Mouse (Mus musculus): Measurements from ENCODE around the gene Macc1. TPM values are rescaled to one million over a fixed set of nuclear protein-coding genes. Genes with fewer than 3 reads are reported as not detected.
"Not testable (repeated sequence)": the region's sequence is repeated elsewhere in the genome, so short reads cannot be mapped to it uniquely, and the experiment has no call there.

The Macc1 gene
- total and polyA plus RNA-seq, 3 experiments = not detected

DNA sequence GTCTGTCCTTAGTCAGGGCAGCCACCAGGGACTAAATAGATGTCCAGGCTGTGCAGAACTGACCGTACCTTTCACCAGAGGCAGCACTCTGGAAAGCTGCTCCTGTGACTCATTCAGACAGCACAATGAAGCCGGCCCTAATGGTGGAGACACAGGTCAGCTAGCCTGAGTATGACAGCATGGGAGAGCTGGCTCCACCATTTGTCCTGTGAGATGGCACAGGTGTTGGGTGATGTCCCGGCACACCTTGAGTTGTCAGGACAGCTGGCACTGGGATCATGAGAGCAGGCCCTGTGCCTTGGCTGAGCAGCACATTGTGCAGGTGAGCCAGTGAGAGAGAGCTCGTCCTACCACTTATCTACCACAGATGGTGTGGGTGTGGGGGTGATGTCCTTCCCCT is 16.6 kb downstream of the Macc1 start:
- no peaks in the 10 kb centered on the region for H3K79me2 ChIP-seq (replicated peaks; ENCODE audit: control insufficient read depth, insufficient read depth, low read length)
- no peak overlapping the region for H3K27ac ChIP-seq
- 76% methylated on average over 4 of the region's 4 CpGs for WGBS
- no peak for DNase-seq
- no peak overlapping the region for H3K9ac ChIP-seq (ENCODE audit: low read depth, low read length)
- intact Hi-C loops (cut with DNase I) = no loop called here
- no peak overlapping the region for H3K4me3 ChIP-seq
- no peaks in the 10 kb centered on the region for H3K27me3 ChIP-seq (ENCODE audit: control insufficient read depth, insufficient read depth, low read length)
- TF ChIP-seq EP300 (IDR thresholded peaks at IDR 0.05; ENCODE audit: insufficient read depth, low read depth, low read length) (no peak), CTCF (IDR thresholded peaks at IDR 0.05) (no peak), POLR2A (IDR thresholded peaks at IDR 0.05; ENCODE audit: insufficient read depth, low read depth, low read length) (no peak)
- no peaks in the 10 kb centered on the region; the same call in 1 of the 2 replicates for H3K36me3 ChIP-seq (ENCODE audit: control insufficient read depth, insufficient read depth, low read length)
- no peaks in the 10 kb centered on the region for H3K4me1 ChIP-seq (ENCODE audit: control insufficient read depth, insufficient read depth, low read length)

DNA sequence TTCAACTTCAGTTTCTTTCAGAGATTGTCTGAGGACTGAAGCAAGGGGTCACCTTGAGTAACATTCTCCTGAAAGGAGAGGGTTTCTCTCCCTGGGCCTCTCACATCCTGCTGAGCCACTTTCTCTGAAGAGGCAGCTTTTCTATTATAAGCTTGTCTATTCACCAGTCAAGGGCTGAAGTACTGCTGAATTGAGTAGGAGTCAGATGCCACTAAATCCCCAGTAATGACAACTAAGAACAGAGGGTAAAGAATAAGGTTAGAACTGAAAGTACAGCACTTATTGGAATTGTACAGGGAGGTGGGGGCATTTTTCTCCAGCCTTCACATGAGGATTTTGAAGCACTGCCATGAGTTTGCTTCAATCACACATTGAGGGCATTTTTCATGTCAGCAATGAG is 19.3 kb downstream of the Macc1 start:
- H3K36me3 ChIP-seq (ENCODE audit: control insufficient read depth, insufficient read depth, low read length) = no peaks in the 10 kb centered on the region; the same call in 1 of the 2 replicates
- H3K79me2 ChIP-seq (replicated peaks; ENCODE audit: control insufficient read depth, insufficient read depth, low read length) = no peaks in the 10 kb centered on the region
- H3K9ac ChIP-seq (ENCODE audit: low read depth, low read length) = no peak overlapping the region
- no peak overlapping the region for H3K27ac ChIP-seq
- TF ChIP-seq CTCF (IDR thresholded peaks at IDR 0.05) (no peak), EP300 (IDR thresholded peaks at IDR 0.05; ENCODE audit: insufficient read depth, low read depth, low read length) (no peak), POLR2A (IDR thresholded peaks at IDR 0.05; ENCODE audit: insufficient read depth, low read depth, low read length) (no peak)
- no peak overlapping the region for H3K4me3 ChIP-seq
- intact Hi-C loops (cut with DNase I) = no loop called here
- DNase-seq = no peak
- no peaks in the 10 kb centered on the region for H3K27me3 ChIP-seq (ENCODE audit: control insufficient read depth, insufficient read depth, low read length)
- no peaks in the 10 kb centered on the region for H3K4me1 ChIP-seq (ENCODE audit: control insufficient read depth, insufficient read depth, low read length)

DNA sequence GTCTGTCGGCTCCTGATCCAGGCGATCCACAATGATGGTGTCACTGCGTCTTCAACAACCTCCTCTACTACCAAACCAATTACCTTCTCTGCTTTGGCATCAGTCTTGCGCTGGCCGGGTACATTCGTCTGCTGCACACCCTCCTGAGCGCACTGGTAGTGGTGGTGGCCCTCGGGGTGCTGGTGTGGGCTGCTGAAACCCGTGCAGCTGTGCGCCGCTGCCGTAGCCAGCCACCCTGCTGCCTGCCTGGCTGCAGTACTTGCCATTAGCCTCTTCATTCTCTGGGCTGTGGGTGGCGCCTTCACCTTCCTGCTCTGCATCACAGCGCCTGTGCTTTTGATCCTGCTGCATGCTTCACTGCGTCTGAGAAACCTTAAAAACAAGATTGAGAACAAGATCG is 38.5 kb downstream of the Macc1 start:
- H3K36me3 ChIP-seq (ENCODE audit: control insufficient read depth, insufficient read depth, low read length); intact Hi-C loops (cut with DNase I); H3K27me3 ChIP-seq (ENCODE audit: control insufficient read depth, insufficient read depth, low read length); H3K27ac ChIP-seq; H3K9ac ChIP-seq (ENCODE audit: low read depth, low read length); H3K4me1 ChIP-seq (ENCODE audit: control insufficient read depth, insufficient read depth, low read length); DNase-seq; H3K4me3 ChIP-seq; H3K79me2 ChIP-seq (replicated peaks; ENCODE audit: control insufficient read depth, insufficient read depth, low read length): not testable (repeated sequence)
- 39% methylated on average over 16 of the region's 16 CpGs for WGBS

GRCm38 (mm10) chr12:119357418-119358241 is 43.6 kb downstream of the Macc1 start:
- WGBS = 71% methylated on average over 7 of the region's 7 CpGs
- Histone ChIP-seq H3K9ac (ENCODE audit: low read depth, low read length) (no peak overlapping the region), H3K4me3 (no peak overlapping the region), H3K27me3 (ENCODE audit: control insufficient read depth, insufficient read depth, low read length) (no peaks in the 10 kb centered on the region), H3K36me3 (ENCODE audit: control insufficient read depth, insufficient read depth, low read length) (no peaks in the 10 kb centered on the region), H3K4me1 (ENCODE audit: control insufficient read depth, insufficient read depth, low read length) (no peaks in the 10 kb centered on the region), H3K27ac (no peak overlapping the region), H3K79me2 (replicated peaks; ENCODE audit: control insufficient read depth, insufficient read depth, low read length) (no peaks in the 10 kb centered on the region)
- DNase-seq = no peak
- no peak for TF ChIP-seq POLR2A (IDR thresholded peaks at IDR 0.05; ENCODE audit: insufficient read depth, low read depth, low read length)
- no peak for TF ChIP-seq CTCF (IDR thresholded peaks at IDR 0.05)
- TF ChIP-seq EP300 (IDR thresholded peaks at IDR 0.05; ENCODE audit: insufficient read depth, low read depth, low read length) = no peak
- intact Hi-C loops (cut with DNase I) = no loop called here

- intact Hi-C loops (cut with DNase I) = no loop called here
- no peaks in the 10 kb centered on the region for H3K27me3 ChIP-seq (ENCODE audit: control insufficient read depth, insufficient read depth, low read length)
- no peak for TF ChIP-seq EP300 (IDR thresholded peaks at IDR 0.05; ENCODE audit: insufficient read depth, low read depth, low read length)
- TF ChIP-seq CTCF (IDR thresholded peaks at IDR 0.05) = no peak
- TF ChIP-seq POLR2A (IDR thresholded peaks at IDR 0.05; ENCODE audit: insufficient read depth, low read depth, low read length) = no peak
- H3K9ac ChIP-seq (ENCODE audit: low read depth, low read length) = no peak overlapping the region
- no peaks in the 10 kb centered on the region for H3K79me2 ChIP-seq (replicated peaks; ENCODE audit: control insufficient read depth, insufficient read depth, low read length)
- no peak overlapping the region for H3K4me3 ChIP-seq
- DNase-seq = no peak
- no peaks in the 10 kb centered on the region for H3K36me3 ChIP-seq (ENCODE audit: control insufficient read depth, insufficient read depth, low read length)
- H3K4me1 ChIP-seq (ENCODE audit: control insufficient read depth, insufficient read depth, low read length) = no peaks in the 10 kb centered on the region
- H3K27ac ChIP-seq = no peak overlapping the region
- 71% methylated on average over 1 of the region's 1 CpGs for WGBS
These were observed 44.1 kb downstream of the Macc1 start for GRCm38 (mm10) chr12:119358242-119358515.

GRCm38 (mm10) chr12:119365041-119365440 is 51.0 kb downstream of the Macc1 start:
- no peak for DNase-seq
- no peak for TF ChIP-seq EP300 (IDR thresholded peaks at IDR 0.05; ENCODE audit: insufficient read depth, low read depth, low read length)
- no peak for TF ChIP-seq POLR2A (IDR thresholded peaks at IDR 0.05; ENCODE audit: insufficient read depth, low read depth, low read length)
- no peak for TF ChIP-seq CTCF (IDR thresholded peaks at IDR 0.05)
- intact Hi-C loops (cut with DNase I) = no loop called here
- no peaks in the 10 kb centered on the region for H3K27me3 ChIP-seq (ENCODE audit: control insufficient read depth, insufficient read depth, low read length)
- no peak overlapping the region for H3K4me3 ChIP-seq
- no peak overlapping the region for H3K9ac ChIP-seq (ENCODE audit: low read depth, low read length)
- no peaks in the 10 kb centered on the region for H3K36me3 ChIP-seq (ENCODE audit: control insufficient read depth, insufficient read depth, low read length)
- H3K4me1 ChIP-seq (ENCODE audit: control insufficient read depth, insufficient read depth, low read length) = no peaks in the 10 kb centered on the region
- H3K27ac ChIP-seq = no peak overlapping the region
- WGBS = 58% methylated on average over 1 of the region's 1 CpGs
- H3K79me2 ChIP-seq (replicated peaks; ENCODE audit: control insufficient read depth, insufficient read depth, low read length) = no peaks in the 10 kb centered on the region

Data from heart, adult 2 months (tissue).